Mouse (Mus musculus): ENCODE results near the gene Olfr167.
"Not testable (repeated sequence)": the region's sequence is repeated elsewhere in the genome, so short reads cannot be mapped to it uniquely, and the experiment has no call there.

Gene Olfr167

GRCm38 (mm10) chr16:19522166-19522565 lies at the start of gene Olfr167:
TSS of gene Olfr167 (minus strand) at chr16:19522266.
- no peak for DNase-seq

GRCm38 (mm10) chr16:19571709-19572108 lies 49.6 kb upstream of the Olfr167 start, which contains the start of gene Olfr169:
TSS of gene Olfr169 (minus strand) at chr16:19571809.
- DNase-seq, result not testable (repeated sequence)

- DNase-seq, result not testable (repeated sequence)
Observed at GRCm38 (mm10) chr16:19553429-19553828, 31.4 kb upstream of the Olfr167 start.

GRCm38 (mm10) chr16:19552246-19552645 lies 30.2 kb upstream of the Olfr167 start:
- not testable (repeated sequence) for DNase-seq

GRCm38 (mm10) chr16:19535455-19535854 lies 13.4 kb upstream of the Olfr167 start, which contains the start of gene Olfr168:
TSS of gene Olfr168 (minus strand) at chr16:19535555.
- DNase-seq, result no peak

GRCm38 (mm10) chr16:19483394-19483793 lies 38.7 kb downstream of the Olfr167 start, which contains the start of gene Olfr166:
TSS of gene Olfr166 (plus strand) at chr16:19483694.
- DNase-seq, result no peak

GRCm38 (mm10) chr16:19464365-19464764 lies 57.7 kb downstream of the Olfr167 start:
- DNase-seq, result no peak

All from retina, postnatal 1 day (tissue).